Mouse (Mus musculus) frontal cortex, adult 2 months (tissue): ENCODE measurements at regions not wholly inside any gene's neighbourhood (a gene's known extent, or its start where the extent isn't known, plus 50 kb on each side); places are given as distances from the start of the nearest gene placed in this dataset.
A peak's percentile ranks its signal among the peaks of the same experiment; 100 is the strongest.

Source experiments
- DNase-seq, 2 experiments: peaks; one replicate each; pipeline ENCODE4 v3.0.0; 2022; ENCODE audit warnings: low spot score in 1 of 2; ENCODE audit errors: extremely low spot score in 1 of 2

DNA sequence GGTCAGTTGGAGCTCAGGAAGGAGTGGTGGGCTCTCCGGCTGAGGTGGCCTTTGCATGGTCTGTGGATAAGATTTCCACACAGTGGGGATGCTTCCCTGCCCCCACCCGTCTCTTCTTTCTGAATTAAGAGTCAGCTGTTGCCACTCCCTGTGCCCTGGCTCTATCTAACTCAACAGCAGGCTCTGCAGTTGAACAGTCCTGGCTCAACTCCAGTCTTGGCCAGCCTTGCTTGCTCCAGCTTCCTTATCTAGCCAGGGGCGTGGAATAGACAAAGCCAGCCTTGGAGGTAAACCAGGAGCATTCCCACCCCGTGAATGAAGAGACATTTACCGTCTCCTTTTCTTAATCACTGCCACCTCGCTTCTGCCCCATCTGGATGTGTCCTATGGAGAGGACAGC, 89.7 kb downstream of the Mn1 start:
- DNase-seq, result no peak

DNA sequence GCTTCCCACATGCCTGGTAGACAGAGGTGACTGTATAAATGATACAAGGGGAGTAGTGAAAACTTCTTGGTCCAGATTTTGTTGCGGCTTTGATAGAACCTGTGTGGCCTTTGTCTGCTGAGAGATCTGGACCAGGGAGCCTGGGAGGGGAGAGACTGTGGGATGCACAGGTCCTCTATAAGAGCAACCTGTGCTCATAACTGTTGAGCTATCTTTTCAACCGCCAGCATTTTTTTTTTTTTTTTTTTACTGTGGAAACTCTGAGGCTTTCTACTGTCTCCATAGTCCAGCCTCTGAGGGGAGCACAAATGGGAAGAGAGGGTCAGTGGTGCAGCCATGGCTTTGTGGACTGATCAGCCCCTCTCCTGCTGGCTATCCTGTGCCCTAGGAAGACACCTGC, 90.2 kb downstream of the Mn1 start:
- DNase-seq, result no peak

DNA sequence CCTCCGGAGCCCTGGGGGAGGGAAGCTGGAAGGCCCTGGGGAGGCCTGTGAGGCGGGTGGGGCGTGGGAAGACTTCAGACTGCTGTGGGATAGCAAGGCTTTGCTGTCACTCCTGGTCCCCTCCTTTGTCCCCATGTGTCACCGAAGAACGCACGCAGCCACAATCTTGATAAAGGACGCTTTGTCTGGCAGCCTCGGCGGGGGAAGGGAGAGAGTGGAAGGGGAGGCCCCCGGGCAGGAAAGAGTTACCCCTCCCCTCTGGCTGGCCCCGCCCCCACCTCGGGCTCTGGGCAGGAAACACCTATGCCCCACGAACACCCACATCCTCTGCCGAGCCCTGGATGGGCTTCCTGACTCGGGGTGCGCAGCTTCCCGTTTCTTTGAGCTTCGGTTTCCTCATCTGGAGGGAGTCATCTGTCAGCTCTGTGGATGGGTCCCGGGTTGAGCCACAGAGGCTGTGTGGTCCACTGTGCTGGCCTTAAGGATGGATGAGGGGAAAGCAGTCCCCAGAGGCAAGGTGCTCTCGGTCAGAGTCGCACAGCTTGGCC, 91.9 kb downstream of the Mn1 start:
- DNase-seq, result no peak

DNA sequence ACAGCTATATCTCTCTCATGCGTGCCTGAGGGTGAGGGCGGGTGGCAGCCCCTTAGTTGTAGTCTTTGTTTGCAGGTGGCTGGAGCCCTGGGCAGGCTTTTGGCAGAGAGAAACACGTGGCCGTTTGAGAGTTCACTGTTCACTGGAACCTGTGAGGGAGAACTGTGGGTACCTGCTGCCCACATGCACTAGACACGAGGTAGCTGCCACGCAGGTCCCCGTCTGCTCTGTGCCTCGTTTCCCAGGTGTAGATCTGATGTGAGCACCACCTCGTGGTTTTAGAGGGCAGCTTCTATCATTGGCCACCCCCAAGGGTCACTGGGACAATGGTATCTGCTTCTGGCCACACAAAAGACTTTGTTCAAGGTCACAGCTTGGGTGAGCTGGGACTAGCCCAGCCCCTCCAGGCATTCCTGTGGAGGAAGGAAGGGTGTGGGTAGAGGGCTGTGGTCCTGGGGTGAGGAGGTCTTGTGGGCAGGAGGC, 92.5 kb downstream of the Mn1 start:
- DNase-seq, result no peak

DNA sequence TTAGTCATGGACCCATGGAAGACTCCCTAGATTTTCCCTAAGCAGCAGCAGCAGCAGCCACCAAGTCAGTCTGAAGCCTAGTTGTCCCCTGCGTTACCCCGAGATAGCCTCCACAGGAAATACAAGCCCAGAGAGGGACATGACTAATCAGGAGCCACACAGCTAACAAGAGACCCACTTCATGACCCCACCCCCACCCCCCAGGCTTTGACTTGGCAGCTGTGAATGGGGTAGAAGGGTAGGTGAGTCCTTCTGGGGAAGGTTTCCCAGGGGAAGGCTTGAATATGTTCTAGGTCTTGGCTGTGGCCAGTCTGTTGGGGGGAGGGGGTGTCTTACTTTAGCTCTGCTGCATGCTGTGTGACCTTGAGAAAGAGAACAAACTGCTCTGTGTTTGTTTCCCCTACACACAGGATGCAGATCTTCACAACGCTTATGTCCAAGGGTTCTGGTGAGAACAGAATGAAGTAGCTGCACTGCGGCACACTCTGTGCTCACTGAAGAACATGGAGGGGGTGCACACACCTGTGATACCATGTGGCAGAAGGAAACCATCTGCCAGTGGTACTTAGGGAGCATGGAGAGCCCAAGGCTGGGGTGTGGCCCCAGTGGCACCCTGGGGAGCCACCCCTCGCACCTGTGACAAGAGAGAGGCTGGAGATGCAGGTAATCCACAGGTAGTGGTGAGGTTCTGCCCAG, 93.2 kb downstream of the Mn1 start:
- no peak for DNase-seq

DNA sequence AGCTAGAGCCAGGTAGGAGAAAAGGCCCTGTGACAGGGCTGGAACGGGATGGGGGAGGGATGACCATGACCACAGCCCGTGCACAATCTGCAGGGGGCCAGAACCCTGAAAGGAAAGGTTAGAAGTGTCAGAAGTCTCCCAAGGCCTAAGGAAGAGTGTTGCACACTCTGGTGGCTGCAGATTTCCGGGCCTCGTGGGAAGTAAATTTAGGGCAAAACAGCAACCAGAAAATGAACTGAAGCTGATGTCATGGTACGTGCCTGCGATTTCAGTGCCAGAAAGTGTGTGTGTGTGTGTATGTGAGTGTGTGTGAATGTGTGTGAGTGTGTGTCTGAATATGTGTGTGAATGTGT, 93.7 kb downstream of the Mn1 start:
- DNase-seq, result no peak

DNA sequence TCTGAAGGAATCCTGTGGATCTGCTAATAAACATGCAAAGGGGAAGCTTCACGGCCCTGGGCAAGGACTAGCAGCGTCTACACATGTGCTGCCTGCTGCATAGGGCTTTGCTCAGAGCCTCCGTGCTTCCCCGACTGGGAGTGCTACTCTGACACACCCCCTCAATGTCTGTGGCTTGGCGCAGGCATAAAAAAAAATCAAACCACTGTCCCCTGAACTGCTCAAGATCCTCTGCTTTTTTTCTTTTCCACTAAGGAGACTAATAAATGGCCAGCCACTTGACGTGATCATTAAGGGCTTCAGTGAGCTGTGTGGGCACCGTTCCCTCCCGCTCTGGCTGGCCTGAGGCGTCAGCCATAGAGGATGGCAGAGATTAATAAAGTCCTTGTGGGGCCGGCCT, 94.8 kb downstream of the Mn1 start:
- DNase-seq, result peak in 1 of 2 experiments; percentile 33

DNA sequence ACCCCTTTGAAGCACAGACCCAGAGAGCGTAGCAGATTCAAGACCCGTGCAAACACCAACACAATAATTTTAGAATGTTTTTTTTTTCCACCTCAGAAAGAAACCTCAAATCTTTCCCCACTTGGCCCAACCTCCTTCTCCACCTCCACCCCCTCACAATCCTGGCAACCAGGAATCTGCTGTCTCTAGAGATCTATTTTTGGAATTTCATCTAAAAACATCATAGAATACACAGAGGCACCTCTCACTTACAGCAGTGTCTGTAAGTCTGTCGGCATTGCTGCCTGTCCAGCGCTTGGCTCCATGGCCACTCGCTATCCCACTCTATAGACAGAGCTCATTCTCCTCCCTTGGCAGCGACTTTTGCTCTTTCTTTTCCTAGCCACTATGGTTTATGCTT, 96.8 kb downstream of the Mn1 start:
- DNase-seq, result peak in 1 of 2 experiments; percentile 38

DNA sequence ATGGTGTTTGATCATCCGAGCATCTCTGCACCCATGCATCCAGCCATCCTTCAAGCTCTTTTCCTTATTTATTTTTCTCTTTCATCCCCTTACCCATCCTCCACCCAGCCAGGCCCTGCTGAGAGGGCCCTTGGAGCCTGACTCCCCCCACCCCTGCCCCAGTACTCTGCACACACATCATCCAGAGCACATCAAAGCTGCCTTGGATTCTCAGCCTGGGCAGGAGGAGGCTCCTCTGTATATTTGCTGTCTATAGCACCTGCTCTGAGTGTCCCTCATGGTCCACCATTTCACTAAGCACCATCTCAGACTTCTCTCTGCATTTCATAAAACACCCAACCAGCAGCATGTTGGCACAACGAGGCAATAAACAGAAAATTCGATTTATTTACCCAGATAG, 101.9 kb downstream of the Mn1 start:
- no peak for DNase-seq

DNA sequence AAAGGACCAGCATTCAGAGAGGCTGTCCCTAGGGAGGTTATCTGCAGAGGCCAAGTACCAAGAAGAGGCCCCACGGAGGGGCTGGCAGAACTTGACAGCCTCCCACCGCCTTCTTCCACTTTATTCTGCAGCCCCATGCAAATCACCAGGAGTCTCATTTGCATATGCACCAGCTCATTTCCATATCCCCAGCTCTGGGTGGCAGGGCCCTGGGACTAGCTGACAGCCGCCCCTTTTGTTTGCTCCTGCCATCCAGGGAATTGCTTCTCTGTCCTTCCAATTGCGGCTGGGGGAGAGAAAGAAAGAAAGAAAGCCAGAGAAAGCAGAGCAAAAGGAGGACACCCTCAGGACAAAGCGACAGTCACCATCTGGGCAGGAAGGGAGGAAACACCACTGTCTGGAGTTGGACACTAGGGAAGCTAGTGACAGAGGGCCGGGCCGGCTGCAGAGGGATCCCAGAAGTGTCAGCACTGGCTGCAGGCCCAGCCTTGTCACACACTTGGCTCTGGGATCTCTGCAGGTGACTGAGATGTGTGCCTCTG, 102.4 kb downstream of the Mn1 start:
- DNase-seq, result no peak

DNA sequence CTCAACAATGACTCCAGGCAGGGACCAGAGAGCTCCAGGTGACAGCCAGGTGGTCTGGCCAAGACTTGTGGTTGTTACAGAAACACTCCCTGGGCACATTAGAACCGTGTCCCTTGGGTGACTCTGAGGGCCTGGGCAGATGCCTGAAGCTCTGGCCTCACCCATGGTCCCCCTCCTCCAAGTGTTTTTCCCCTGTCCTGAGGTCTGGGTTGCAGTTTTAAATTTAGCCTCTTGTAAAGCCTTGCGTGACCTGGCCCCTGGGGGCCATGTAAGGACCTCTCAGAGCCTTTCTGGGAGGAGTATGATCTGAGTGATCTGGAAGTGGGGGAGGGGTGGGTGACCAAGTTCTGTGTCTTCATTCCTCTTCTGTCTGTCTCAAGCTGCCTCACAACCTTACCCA, 104.7 kb downstream of the Mn1 start:
- no peak for DNase-seq

DNA sequence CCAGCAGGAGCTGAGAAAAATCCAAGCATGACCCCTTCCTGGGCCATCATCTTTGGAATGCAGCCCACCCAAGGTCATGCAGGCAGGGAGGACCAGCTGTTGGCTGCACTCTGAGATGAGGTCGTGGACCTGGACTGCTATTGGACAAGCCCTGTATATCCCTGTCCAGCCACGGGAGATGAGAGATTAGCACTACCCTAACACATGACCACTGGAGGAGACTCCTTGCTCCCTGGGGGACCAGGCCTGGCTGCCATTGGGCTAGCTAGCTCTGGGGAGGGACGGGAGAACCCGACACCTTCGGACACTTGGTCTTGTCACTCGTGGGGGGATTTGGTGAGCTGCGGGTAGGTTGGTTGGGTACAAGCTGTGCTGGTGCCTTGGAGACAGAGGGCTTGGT, 105.4 kb downstream of the Mn1 start:
- no peak for DNase-seq

DNA sequence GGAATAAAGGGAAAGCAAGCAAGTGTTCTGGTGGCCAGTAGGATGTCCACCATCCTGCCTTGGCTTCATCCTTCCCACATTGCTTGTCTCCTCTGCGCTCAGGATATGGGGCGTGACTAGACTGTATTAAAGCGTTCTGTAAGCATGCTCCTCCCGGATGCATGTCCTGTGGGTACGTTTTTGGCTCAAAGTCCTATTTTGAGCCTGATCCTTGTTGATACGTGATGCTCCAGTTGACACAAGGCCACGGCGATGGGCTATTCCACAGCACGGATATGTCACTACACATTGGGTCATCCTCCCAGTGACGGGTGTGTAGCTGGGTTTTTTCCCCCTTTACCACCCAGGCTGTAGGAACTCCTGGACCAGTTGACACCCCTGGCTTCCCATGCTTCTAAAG, 110.6 kb downstream of the Mn1 start:
- DNase-seq, result no peak

DNA sequence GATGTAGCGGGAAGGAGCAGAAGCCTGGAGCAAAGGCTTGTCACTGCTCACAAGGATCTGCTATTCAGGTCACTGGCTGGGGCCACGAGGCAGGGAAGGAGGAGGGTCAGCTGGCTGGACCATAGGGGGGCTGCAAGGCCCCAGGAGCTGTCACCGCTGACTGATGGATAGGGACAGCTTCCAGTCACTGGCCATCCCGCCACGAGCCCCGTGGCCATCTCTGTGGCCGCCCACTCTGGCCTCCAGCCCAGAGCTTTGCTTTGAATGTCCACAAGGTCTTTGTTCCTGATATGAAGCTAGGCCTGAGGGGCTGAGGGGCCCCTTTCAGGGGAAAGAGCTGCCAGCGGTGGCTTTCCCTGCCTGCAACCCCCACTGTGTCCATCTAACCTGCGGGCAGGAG, 111.9 kb downstream of the Mn1 start:
- DNase-seq, result no peak

DNA sequence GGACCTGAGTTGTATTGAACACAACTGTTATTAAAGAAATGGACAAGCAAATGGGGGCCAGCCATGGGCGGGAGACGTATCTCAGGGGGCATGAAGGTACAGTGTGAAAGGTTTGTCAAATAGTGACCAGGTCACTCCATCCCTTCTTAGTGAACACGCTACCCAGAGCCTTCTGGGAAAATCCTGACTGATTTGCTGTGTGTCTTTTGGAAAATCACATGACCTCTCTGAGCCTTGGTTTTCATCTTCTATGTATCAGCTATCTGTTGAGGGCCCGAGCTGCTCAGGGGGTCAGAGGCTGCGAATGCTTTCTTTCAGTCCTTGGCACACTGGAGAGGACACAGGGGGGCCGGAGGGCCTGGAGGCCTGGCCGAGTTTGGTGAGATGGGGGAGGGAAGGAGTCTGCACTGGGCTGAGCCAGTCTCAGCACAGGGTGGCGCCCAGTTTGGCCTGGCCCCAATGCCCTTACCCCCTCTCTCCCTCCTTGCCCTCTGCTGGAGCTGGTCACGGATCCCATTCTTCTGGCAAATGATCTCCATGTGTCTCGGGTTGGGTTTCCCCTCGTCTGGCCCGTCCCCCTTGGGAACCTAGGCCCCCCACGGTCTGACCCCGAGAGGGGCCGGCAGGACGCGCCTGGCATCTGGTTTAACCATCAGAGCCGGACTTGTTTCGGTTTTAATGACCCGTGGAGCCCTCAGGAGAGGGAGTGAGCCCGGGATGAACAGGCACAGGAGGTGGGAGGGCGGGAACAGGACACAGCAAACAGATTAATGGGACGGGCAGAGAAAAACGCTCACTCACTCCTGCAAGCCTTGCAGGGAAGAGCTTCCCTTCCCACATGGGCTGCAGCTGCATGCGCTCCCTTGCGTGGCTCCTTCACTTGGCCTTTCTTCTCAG, 113.7 kb downstream of the Mn1 start:
- DNase-seq, result no peak

DNA sequence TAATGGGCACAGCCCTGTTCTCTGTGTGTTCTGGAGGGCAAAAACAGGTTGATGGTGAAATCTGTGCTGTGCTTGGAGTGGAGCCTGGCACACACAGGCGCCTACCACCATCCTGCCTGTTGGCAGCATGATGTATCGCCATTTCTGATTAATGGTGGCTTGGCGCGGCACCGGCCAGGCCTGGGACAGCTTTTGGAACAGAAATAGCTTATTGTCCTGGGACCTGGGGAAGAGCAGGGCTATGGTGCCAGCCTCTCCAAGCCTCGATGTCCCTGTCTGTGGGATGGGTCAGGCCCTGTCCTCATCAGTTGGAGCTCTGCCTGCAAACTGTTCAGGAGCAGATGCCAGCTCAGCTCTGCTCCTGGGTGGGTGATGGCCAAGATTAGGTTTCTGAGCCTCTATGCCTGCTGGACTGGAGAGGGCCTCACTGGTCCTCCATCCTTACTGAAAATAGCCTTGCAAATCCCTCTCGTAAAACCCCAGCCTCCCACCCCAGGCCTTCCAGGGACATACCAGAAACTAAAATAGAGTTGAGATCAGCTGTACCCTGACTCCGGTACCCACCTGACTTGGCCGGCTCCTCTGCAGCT, 115.4 kb downstream of the Mn1 start:
- DNase-seq, result no peak

DNA sequence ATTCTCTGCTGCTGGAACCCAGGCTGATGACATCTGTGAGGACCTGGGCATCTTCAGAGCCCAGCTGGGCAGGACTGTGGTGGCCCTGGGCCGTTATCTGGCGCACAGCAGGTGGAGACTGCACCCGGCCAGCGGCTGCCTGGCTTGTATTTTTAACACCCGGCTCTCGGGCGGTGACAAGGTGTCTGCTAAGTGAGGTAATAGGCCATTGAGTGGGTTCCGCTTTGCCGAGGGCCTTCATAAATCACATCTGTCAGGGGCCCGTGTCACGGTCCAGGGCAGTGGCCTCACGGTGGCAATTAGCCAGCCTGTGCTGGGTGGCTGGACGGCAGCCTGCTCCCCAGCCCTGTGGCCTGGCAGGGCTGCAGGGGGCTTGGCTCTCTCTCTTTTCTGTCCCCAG, 118.8 kb downstream of the Mn1 start:
- DNase-seq, result no peak

DNA sequence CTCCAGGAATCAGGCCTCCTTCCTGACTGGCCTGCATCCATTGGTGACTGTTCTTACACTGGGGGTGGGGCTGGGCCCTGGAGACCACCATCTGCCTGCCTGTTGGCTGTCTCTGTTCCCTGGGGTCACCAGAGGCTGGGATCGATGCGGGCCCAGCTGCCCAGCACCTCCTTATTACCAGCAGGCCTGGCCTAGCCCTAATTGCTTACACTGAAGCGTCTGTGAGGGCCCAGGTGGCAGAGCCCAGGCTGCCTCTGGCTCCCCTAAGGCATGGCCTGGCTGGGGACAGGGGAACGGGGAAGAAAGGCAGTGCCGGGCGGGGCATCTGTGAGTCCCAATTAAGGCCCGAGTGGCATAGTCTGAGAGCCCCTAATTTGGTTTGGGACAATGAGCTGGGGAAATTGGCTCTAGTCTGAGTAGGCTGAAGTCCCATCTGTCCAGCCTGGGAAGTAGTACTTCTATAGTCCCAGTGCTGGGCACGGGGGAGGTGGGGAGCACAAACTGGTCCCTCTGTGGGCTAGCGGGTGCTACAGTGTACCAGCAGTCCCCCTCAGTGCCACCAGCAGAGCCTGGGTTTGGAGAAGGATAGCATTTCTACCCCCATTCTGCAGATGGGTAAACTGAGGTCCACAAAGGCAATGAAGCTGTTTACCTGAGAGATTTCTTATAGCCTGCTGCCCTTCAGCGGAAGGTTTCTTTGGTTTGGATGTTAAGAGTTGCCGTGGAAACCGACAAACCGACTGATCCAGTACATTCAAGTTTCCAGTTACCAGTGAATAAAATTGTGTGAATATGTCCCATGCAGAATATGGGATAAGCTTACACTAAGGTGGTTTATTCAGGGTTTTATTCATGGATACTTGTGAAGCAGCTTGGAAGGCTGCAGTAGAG, 121.6 kb downstream of the Mn1 start:
- DNase-seq, result no peak

DNA sequence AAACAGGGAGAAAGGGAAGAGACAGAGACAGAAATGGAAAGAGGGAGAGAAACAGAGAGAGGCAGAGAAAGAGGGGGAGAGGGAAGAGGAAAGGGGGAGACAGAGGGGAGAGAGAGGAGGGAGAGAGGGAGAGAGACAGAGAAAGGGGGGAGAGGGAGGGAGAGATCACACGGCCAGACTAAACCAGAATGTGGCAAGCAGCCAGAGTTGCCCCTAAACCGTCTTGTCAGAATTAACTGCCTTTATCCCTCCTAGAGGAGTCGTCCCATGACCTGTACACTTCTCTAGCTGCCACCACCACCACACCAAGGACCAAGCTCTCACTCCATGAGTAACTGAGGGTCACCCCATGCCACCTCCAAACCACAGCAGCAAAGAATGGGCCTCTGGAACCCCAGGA, 123.3 kb downstream of the Mn1 start:
- DNase-seq, result no peak

DNA sequence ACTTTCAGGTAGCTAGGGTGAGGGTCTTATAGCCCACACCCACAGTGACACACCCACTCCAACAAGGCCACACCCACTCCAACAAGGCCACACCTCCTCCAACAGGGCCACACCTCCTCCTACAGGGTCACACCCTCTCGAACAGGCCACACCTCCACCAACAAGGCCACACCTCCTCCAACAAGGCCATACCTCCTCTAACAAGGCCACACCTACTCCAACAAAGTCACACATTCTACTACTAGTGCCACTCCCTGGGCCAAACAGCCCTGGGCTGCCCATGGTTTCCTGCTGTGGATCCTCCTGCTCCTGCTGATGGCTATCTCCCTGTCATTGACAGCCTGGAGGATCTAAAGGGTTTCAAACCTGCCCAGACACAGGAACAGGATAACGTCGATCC, 124.9 kb downstream of the Mn1 start:
- DNase-seq, result no peak
